Mouse (Mus musculus) adrenal gland, adult 18-20 months (tissue): ENCODE measurements around the gene Iqsec1. TPM values are rescaled to one million over a fixed set of nuclear protein-coding genes. Genes with fewer than 3 reads are reported as not detected.

Experiments
- DNase-seq, 2 experiments: peaks; one replicate each; pipeline ENCODE4 v3.0.0; 2021 to 2022; ENCODE audit warnings: low spot score in 2 of 2
- total RNA-seq, 2 experiments: library from RNA; stranded (reverse); gene quantifications; 1 replicate in 1 of 2; 2 replicates in 1 of 2; pipeline ENCODE4 v1.2.3; 2021

Iqsec1 gene
- total RNA-seq, 2 experiments from 2014 or later = 112 to 113 TPM

- DNase-seq = no peak
Observed at GRCm38 (mm10) chr6:90711476-90712035, 276.9 kb downstream of the Iqsec1 start.

DNA sequence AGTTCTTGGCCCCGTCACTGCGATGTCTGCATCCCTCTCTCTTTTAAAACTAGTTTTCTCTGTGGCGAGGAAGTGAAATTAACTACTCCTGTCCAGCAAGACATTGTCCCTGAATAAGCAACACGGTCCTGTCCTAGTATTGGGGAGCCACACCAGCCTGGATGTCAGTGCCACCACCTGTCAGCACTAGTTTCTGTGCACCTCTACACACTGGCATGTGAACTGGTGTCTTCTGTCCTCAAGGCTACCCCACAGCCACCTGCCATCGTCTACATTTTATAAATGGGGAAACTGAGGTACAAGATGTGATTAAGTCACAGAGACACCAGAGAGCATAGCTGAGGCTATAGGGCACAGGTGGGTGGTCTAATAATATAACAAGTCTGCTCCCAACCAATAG lies 277.7 kb downstream of the Iqsec1 start:
- no peak for DNase-seq

DNA sequence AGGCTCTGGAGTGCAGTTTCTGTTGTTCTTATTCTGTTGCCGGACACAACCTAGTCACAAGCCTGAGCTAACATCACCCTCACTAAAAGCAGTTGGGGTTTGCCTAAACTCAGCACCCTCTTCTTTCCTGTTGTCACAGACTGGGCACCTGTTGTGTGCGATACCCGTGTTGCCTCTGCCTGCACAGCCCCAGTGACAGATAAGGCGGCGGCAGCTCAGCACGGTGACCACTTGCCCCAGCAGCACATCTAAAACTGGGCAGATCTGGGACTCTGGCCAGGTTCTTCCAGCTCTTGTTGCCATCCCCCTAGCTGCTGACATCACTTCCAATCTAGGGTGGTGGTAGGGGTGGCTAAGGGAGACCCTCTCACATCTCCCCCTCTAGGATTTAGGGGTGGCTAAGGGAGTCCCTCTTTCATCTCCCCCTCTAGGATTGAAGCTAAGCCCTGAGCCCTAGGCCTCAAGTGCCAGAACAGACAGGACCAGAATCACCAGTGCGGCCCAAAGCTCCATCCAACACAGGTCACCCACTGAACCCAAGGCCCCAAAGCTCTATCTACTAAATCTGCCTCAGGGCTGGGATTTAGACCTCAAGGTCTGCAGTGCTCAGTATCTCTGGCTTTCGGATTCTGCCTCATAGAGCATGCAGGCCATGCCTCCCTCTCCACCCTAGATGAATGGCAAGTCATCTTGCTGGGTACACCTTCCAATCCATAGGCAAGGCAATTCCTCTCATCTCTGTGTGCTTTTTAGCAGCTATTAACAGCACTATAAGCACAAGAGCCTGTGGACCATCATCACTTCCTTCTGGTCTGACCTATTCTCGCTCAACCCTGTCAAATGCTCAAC lies 278.3 kb downstream of the Iqsec1 start:
- DNase-seq = no peak

DNA sequence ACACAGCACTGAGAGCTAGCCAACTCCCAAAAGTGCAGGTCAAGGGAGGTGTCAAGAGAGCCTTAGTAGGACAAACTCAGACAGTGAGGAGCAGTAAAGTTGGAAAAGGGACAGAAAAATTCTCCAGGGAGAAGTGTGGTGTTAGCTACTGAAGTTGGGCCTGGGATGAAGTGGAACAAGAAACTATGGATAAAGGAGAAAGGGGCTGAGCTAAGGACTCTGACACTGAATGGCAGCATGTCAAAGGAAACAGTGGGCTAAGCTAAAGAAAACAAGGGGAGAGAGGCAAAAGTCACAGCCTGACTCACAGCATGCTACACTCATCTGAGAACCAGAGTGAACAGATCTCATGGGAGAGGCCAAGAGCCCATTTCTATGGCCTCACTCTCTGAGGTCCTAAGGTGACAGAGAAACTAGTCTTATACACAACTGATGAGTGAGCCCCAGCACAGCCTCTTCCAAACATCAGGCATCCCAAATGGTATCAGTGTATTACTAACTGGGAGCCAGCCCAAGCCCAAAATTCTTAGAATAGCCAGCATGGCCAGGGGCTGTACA lies 280.3 kb downstream of the Iqsec1 start:
- no peak for DNase-seq

GRCm38 (mm10) chr6:90707143-90707542 lies 281.3 kb downstream of the Iqsec1 start:
- DNase-seq = no peak

GRCm38 (mm10) chr6:90706490-90706889 lies 282.0 kb downstream of the Iqsec1 start:
- DNase-seq = no peak

GRCm38 (mm10) chr6:90705738-90706137 lies 282.7 kb downstream of the Iqsec1 start:
- DNase-seq = no peak

GRCm38 (mm10) chr6:90704705-90705344 lies 283.7 kb downstream of the Iqsec1 start:
- DNase-seq = no peak

DNA sequence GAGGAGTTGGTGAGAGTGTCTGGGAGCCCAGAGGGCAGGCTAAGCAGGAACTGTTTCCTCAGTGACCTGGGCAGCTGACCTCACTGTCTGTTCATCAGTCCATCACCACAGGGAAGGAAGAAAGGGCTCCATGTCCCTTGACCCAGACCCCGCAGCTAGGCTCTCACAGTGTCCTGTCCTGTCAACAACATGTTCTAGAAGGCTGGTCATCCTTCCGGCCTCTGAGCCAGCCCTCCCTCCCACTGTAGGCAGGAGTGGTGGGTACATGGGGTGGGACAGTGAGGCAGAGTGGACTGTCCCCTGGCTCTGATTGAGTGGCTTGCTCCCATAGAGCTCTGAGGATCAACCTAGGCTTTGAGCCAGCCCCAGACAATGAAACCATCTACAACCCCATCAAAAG lies 284.7 kb downstream of the Iqsec1 start:
- DNase-seq = no peak

DNA sequence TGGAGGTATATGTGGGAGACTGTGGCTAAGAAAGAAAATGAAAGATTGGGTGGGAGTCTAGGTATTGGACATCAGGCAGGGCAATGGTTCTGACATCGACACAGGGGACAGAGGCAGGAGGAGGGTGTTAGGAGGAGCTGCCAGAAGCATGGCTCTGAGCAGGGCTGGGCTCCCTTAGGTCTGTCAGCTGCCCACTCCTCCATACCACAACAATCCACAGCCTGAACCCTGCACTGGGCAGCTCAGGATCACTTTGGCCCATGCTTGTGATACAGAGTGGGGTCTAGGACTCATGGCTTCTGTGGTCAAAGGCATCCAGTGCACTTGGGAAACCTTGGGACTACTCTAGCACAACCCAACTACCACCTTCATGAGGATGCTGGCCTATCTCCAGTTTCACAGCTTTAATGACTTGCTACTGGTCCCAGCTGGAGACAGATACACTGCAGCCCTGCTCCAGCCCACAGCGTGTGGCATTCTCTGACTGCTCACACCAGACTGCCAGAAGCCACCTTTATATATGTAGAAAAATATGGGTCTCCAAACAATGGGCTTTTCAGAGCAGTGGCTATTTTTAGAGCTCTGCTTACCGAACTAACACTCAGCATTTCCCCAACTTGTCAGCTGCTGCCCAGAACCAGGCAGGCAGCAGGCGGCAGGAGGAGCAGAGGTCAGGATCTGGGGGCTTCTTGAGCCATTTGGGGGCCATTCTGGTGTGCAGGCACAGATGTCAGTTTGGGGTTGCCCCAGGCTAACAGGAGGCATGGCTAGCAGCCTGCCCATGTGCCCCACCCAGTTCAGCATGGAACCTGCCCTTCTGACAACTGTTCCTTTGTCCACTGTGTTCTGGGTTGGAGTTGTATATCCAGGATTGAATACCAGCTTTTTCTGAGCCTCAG lies 285.4 kb downstream of the Iqsec1 start:
- DNase-seq = no peak

DNA sequence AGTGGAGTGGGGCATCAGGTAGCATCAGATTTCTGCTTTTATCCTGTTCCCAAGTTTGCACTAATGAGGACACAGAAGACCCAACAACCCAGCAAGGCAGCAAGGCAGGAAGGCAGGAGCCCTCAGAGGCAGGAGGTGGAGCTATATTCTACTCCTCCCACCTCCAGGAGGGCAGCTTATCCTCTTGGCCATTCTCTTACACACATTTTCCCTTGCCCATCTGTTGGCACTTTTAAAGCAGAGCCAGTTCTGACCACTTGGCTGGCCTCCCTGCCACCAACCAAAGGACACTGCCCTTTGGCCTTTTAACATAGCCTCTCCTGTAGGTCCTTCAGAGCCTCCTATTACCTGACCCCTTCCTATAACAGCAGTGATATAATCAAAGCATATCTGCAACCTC lies 286.3 kb downstream of the Iqsec1 start:
- DNase-seq = no peak

DNA sequence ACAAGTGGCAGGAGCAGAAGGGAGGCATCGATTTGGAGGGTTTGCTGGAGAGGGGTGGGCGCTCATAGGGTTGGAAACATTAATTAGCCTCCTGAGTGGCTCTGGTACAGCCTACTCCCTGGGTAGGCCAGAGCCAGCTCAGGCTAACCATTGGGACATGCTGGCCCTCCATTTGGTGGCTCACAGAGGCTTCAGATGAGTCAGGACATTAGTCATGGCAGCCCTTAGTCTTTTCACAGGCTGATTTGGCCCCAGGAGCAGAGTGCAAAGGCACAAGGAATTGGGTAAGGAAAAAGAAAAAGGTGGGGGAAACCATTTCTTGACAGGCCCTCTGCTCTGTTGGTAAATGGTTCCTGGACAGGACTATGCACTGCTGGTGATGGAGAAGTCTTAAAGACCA lies 287.1 kb downstream of the Iqsec1 start:
- no peak for DNase-seq

GRCm38 (mm10) chr6:90700737-90701136 lies 287.7 kb downstream of the Iqsec1 start:
- DNase-seq = no peak

- no peak for DNase-seq
Observed at GRCm38 (mm10) chr6:90700068-90700467, 288.4 kb downstream of the Iqsec1 start.

- DNase-seq = no peak
Observed at GRCm38 (mm10) chr6:90698843-90699242, 289.6 kb downstream of the Iqsec1 start.

DNA sequence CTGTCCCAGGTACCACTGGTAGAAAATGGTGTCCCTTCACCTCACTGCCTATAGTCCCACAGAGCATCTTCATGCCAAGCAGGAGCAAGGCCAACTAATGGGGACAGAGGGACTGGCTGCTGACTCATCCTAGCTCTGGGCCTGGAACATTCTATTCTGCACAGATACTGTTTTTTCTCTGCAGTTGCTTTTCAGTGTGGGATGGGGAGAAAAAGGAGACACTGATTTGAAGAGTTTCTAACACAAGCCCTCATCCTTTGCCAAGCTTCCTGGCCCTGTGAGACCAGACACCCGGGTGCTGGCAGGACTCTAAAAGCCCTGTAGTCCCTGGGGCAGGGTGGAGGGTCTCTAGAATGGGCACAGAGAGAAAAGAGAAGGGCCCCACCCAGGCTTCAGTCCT lies 292.7 kb downstream of the Iqsec1 start:
- DNase-seq = no peak

- DNase-seq = no peak
Observed at GRCm38 (mm10) chr6:90692404-90692803, 296.1 kb downstream of the Iqsec1 start.

DNA sequence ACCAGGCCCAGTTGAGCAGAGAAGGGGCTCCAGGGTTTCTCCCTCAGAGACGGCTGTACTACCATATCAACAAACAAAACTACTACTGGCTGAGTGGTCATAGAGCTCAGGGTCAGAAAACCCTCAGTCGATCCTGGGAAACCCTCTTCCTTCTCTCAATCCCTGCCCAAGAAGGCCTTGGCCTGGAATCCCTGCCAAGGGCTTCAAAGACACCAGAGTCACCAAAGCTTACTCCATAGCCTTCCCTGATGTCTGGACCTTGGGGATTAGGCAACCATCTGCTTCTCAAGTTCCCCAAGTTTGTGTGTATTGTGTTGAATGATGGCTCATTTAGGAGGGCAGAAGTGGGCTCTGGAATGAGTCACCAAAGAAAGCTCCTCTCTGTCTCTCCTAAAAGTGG lies 296.6 kb downstream of the Iqsec1 start:
- no peak for DNase-seq

GRCm38 (mm10) chr6:90689500-90689899 lies 299.0 kb downstream of the Iqsec1 start:
- DNase-seq = no peak

- DNase-seq = no peak
Observed at GRCm38 (mm10) chr6:90688742-90689141, 299.7 kb downstream of the Iqsec1 start.

DNA sequence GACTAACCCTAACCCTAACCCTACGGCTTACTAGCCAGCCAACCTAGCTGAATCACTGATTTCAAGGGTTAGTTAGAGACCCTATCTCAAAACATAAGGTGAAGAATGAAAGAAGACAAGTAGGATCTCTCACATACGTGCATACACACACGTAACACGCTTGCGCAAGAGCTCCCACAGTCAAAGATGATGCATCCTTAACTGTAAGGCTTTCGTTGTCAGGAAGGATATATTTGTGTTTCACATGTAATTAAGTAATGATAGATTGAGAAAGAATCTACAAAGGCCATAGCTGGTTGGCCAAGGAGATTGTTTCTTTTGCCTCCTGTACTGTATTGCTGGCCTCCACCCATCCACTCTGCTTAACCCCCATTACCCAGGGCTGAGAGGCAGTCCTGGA lies 300.5 kb downstream of the Iqsec1 start:
- DNase-seq = no peak
